Mouse (Mus musculus) erythroblast, embryonic 14.5 days (primary cell): Measurements from ENCODE around the gene Anp32a.

Experiments used
- GATA1 ChIP-seq: IDR thresholded peaks from 2 replicates; pipeline ENCODE4 v1.6.1; 2012; ENCODE audit warnings: low read length, inconsistent platforms, mixed read lengths
- TAL1 ChIP-seq: IDR thresholded peaks from 3 replicates; pipeline ENCODE4 v1.6.1; 2012; ENCODE audit warnings: low read length, inconsistent platforms, mixed read lengths

- TF ChIP-seq GATA1 (no peak), TAL1 (no peak)
Measured at GRCm38 (mm10) chr9:62370648-62371280, 29.7 kb downstream of the Anp32a start.
